Mouse (Mus musculus) CH12.LX (cell line): Measurements from ENCODE around the gene Pmm2. TPM values are rescaled to one million over a fixed set of nuclear protein-coding genes. Genes with fewer than 3 reads are reported as not detected.

Experiments
- DNase-seq: peaks from one replicate; pipeline ENCODE4 v3.0.0-alpha.2; 2013; ENCODE audit errors: extremely low read depth
- H3K27ac ChIP-seq: 2 replicates; pipeline ENCODE4 v1.5.1; 2012; ENCODE audit warnings: low read depth, mild to moderate bottlenecking, control low read depth, moderate library complexity; ENCODE audit not compliant: insufficient read depth
- H3K27me3 ChIP-seq: replicated peaks from 2 replicates; pipeline ENCODE3; 2012; ENCODE audit warnings: inconsistent platforms
- H3K36me3 ChIP-seq, 2 experiments: replicated peaks in 1 of 2; 2 replicates each; pipeline versions ENCODE3 to v1.6.1; 2012; ENCODE audit warnings: inconsistent platforms in 1 of 2, low read length in 1 of 2, mild to moderate bottlenecking in 1 of 2, mixed read lengths in 1 of 2, moderate library complexity in 1 of 2; ENCODE audit not compliant: control insufficient read depth in 1 of 2, insufficient read depth in 1 of 2
- H3K4me1 ChIP-seq, 2 experiments: 2 replicates each; pipeline ENCODE4 v1.6.1; 2012; ENCODE audit warnings: inconsistent platforms in 1 of 2, moderate library complexity in 1 of 2; ENCODE audit not compliant: insufficient read depth in 2 of 2, control insufficient read depth in 1 of 2
- H3K4me2 ChIP-seq: 2 replicates; pipeline ENCODE4 v1.6.1; 2012; ENCODE audit warnings: low read depth, mild to moderate bottlenecking, control low read depth; ENCODE audit not compliant: poor library complexity, insufficient read depth, severe bottlenecking
- H3K4me3 ChIP-seq, 3 experiments: fragments of 150-350 bp in 1 of 3; sonication (generic) in 1 of 3; replicated peaks in 1 of 3; 2 replicates each; pipeline versions ENCODE3 to v1.5.1; 2011 to 2012; ENCODE audit warnings: low read depth in 2 of 3, low read length in 2 of 3, mild to moderate bottlenecking in 2 of 3, moderate library complexity in 2 of 3, control low read depth in 1 of 3, improper control_type of control experiment in 1 of 3, inconsistent platforms in 1 of 3, mixed read lengths in 1 of 3; ENCODE audit not compliant: poor library complexity in 1 of 3
- H3K79me2 ChIP-seq: replicated peaks from 2 replicates; pipeline ENCODE4 v1.6.1; 2012; ENCODE audit warnings: mild to moderate bottlenecking, moderate library complexity; ENCODE audit not compliant: control insufficient read depth, poor library complexity, insufficient read depth, severe bottlenecking; ENCODE audit errors: extremely low read depth
- H3K9ac ChIP-seq: 2 replicates; pipeline ENCODE4 v1.6.1; 2012; ENCODE audit warnings: low read depth, mild to moderate bottlenecking, control low read depth, moderate library complexity; ENCODE audit not compliant: insufficient read depth
- H3K9me3 ChIP-seq: replicated peaks from 2 replicates; pipeline ENCODE3; 2012; ENCODE audit warnings: low read length, inconsistent platforms, mixed read lengths
- BHLHE40 ChIP-seq: IDR thresholded peaks from 2 replicates; pipeline ENCODE4 v1.6.1; 2011; ENCODE audit warnings: mild to moderate bottlenecking, low read depth, low read length, improper control_type of control experiment
- CHD1 ChIP-seq: IDR thresholded peaks from 2 replicates; pipeline ENCODE4 v1.6.1; 2012; ENCODE audit warnings: low read depth, low read length, improper control_type of control experiment, inconsistent platforms
- CTCF ChIP-seq, 2 experiments: IDR thresholded peaks in 1 of 2; conservative IDR thresholded peaks in 1 of 2; 2 replicates each; pipeline ENCODE4 v1.5.1; 2011 to 2012; ENCODE audit warnings: low read depth in 2 of 2, low read length in 2 of 2, improper control_type of control experiment in 1 of 2, inconsistent platforms in 1 of 2, mild to moderate bottlenecking in 1 of 2, moderate library complexity in 1 of 2
- ELF1 ChIP-seq: IDR thresholded peaks from 2 replicates; pipeline ENCODE4 v1.6.1; 2014; ENCODE audit warnings: low read depth, mild to moderate bottlenecking, inconsistent platforms, low read length, improper control_type of control experiment
- EP300 ChIP-seq: IDR thresholded peaks from 2 replicates; pipeline ENCODE4 v1.6.1; 2011; ENCODE audit warnings: low read length, improper control_type of control experiment
- ETS1 ChIP-seq: conservative IDR thresholded peaks from 2 replicates; pipeline ENCODE4 v1.6.1; 2012; ENCODE audit warnings: low read depth, mild to moderate bottlenecking, inconsistent platforms, low read length, improper control_type of control experiment, moderate library complexity
- GABPA ChIP-seq: IDR thresholded peaks from 2 replicates; pipeline ENCODE4 v1.6.1; 2012; ENCODE audit warnings: low read depth, low read length, improper control_type of control experiment, inconsistent platforms; ENCODE audit not compliant: insufficient replicate concordance
- IRF4 ChIP-seq: IDR thresholded peaks from 2 replicates; pipeline ENCODE4 v1.6.1; 2014; ENCODE audit warnings: low read depth, mild to moderate bottlenecking, inconsistent platforms, low read length, improper control_type of control experiment
- KAT2A ChIP-seq: IDR thresholded peaks from 2 replicates; pipeline ENCODE4 v1.6.1; 2012; ENCODE audit warnings: low read length, improper control_type of control experiment, inconsistent platforms; ENCODE audit not compliant: insufficient replicate concordance
- MAFK ChIP-seq: IDR thresholded peaks from 2 replicates; pipeline ENCODE4 v1.6.1; 2011; ENCODE audit warnings: low read length, improper control_type of control experiment; ENCODE audit not compliant: insufficient replicate concordance
- MAX ChIP-seq: IDR thresholded peaks from 2 replicates; pipeline ENCODE4 v1.6.1; 2011; ENCODE audit warnings: low read length, improper control_type of control experiment
- MAZ ChIP-seq: IDR thresholded peaks from 2 replicates; pipeline ENCODE4 v1.6.1; 2012; ENCODE audit warnings: low read depth, mild to moderate bottlenecking, inconsistent platforms, low read length, improper control_type of control experiment, moderate library complexity
- MEF2A ChIP-seq: IDR thresholded peaks from 2 replicates; pipeline ENCODE4 v1.6.1; 2014; ENCODE audit warnings: low read depth, mild to moderate bottlenecking, inconsistent platforms, low read length, improper control_type of control experiment, borderline replicate concordance
- MYC ChIP-seq: IDR thresholded peaks from 2 replicates; pipeline ENCODE4 v1.6.1; 2011; ENCODE audit warnings: low read depth, mild to moderate bottlenecking, improper control_type of control experiment, low read length
- NELFE ChIP-seq: IDR thresholded peaks from 2 replicates; pipeline ENCODE4 v1.6.1; 2011; ENCODE audit warnings: low read depth, low read length, improper control_type of control experiment
- NRF1 ChIP-seq: IDR thresholded peaks from 2 replicates; pipeline ENCODE4 v1.6.1; 2014; ENCODE audit warnings: low read depth, mild to moderate bottlenecking, inconsistent platforms, low read length, improper control_type of control experiment, moderate library complexity
- POLR2A ChIP-seq: IDR thresholded peaks from 2 replicates; pipeline ENCODE4 v1.6.1; 2011; ENCODE audit warnings: low read depth, mild to moderate bottlenecking, improper control_type of control experiment, low read length
- RAD21 ChIP-seq: IDR thresholded peaks from 2 replicates; pipeline ENCODE4 v1.6.1; 2011; ENCODE audit warnings: low read depth, mild to moderate bottlenecking, low read length, improper control_type of control experiment, moderate library complexity
- SIN3A ChIP-seq: IDR thresholded peaks from 2 replicates; pipeline ENCODE4 v1.6.1; 2012; ENCODE audit warnings: low read length, improper control_type of control experiment, inconsistent platforms
- SMC3 ChIP-seq: IDR thresholded peaks from 2 replicates; pipeline ENCODE4 v1.6.1; 2011; ENCODE audit warnings: low read depth, low read length, improper control_type of control experiment
- TBP ChIP-seq: conservative IDR thresholded peaks from 2 replicates; pipeline ENCODE4 v1.6.1; 2011; ENCODE audit warnings: low read depth, low read length, improper control_type of control experiment
- UBTF ChIP-seq: IDR thresholded peaks from 2 replicates; pipeline ENCODE4 v1.6.1; 2012; ENCODE audit warnings: low read depth, mild to moderate bottlenecking, inconsistent platforms, low read length, improper control_type of control experiment, moderate library complexity
- USF1 ChIP-seq: IDR thresholded peaks from 2 replicates; pipeline ENCODE4 v1.6.1; 2014; ENCODE audit warnings: low read depth, mild to moderate bottlenecking, inconsistent platforms, low read length, improper control_type of control experiment
- USF2 ChIP-seq: conservative IDR thresholded peaks from 2 replicates; pipeline ENCODE4 v1.6.1; 2011; ENCODE audit warnings: low read depth, low read length, improper control_type of control experiment
- ZC3H11A ChIP-seq: IDR thresholded peaks from 2 replicates; pipeline ENCODE4 v1.6.1; 2012; ENCODE audit warnings: low read depth, mild to moderate bottlenecking, inconsistent platforms, low read length, improper control_type of control experiment
- ZKSCAN1 ChIP-seq: IDR thresholded peaks from 2 replicates; pipeline ENCODE4 v1.6.1; 2012; ENCODE audit warnings: low read depth, inconsistent platforms, low read length, improper control_type of control experiment, borderline replicate concordance
- dilution Hi-C: fragments of 300-500 bp; cut with MboI; formaldehyde crosslinking; loops from 2 replicates; pipeline ENCODE4 v1.14.3; 2020; ENCODE audit warnings: low sequenced_read_pairs; ENCODE audit not compliant: extremely low pct_unique_long_range_greater_than_20kb, extremely low pct_ligation_motif_present
- in situ Hi-C: fragments of 300-500 bp; cut with MboI; formaldehyde crosslinking; loops from 3 replicates; pipeline ENCODE4 v1.14.3; 2019; ENCODE audit warnings: low sequenced_read_pairs, low pct_ligation_motif_present, low pct_unique_long_range_greater_than_20kb, mixed read lengths
- polyA plus RNA-seq: library from polyadenylated mRNA; unstranded; fragments of >175 nt; gene quantifications from 2 replicates; pipeline ENCODE4 v1.2.1, GENCODE M21; 2012; ENCODE audit warnings: low read depth; ENCODE audit not compliant: insufficient read length
- total RNA-seq, 2 experiments: library from RNA; depleted of rRNA; stranded (reverse); fragments of 300-350 nt in 1 of 2; fragments of >200 nt in 1 of 2; gene quantifications; 2 replicates each; pipeline ENCODE4 v1.2.3; 2012 to 2014

The Pmm2 gene
- total and polyA plus RNA-seq, 3 experiments: 33.1 to 69.4 (median 42.1) TPM

DNA sequence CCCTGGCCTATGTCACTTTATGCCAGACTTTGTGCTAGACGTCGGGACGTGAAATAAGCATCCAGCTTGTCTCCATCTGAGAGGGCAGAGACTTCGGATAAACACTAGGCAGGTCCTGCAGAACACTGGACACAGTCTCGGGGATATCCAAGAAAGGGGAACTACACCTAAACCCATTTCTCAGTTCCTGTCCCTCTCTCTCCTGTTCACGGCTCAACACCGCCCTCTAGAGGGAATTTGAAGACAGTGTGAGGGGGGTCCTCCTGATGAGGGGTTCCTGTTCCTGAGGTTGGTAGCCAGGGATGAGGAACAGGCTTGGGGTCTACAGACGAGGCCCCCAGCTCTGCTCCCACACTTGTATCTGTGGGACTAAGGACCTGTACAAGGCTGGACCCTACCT lies 36.7 kb downstream of the Pmm2 start:
- DNase-seq: peak; percentile 94
- H3K4me1 ChIP-seq: peaks cover 14 to 46% of the 10 kb centered on the region in 2 experiments
- in situ Hi-C loops: loop anchor here (5.0 kb wide), 1 partner anchor 262 kb away; no protein-coding TSS in a partner anchor
- peaks cover 15% of the 10 kb centered on the region for H3K27me3 ChIP-seq
- H3K36me3 ChIP-seq: peaks cover under 1 to 8% of the 10 kb centered on the region in 2 experiments
- no peaks in the 10 kb centered on the region for H3K79me2 ChIP-seq
- H3K27ac ChIP-seq: no peak overlapping the region
- peak overlapping the region; percentile 59 for H3K4me2 ChIP-seq
- TF ChIP-seq MEF2A: 0 out of 2 replicates have a peak, but pooled peaks have one; percentile 53
- TF ChIP-seq GABPA: no peak
- no peak for TF ChIP-seq UBTF
- TF ChIP-seq IRF4: peak; percentile 99
- no peak for TF ChIP-seq MAFK
- TF ChIP-seq ZKSCAN1: no peak
- TF ChIP-seq TBP: no peak
- TF ChIP-seq NRF1: no peak
- no peak for TF ChIP-seq USF2
- TF ChIP-seq MAZ: peak; percentile 98
- no peak for TF ChIP-seq CHD1
- TF ChIP-seq BHLHE40: 0 out of 2 replicates have a peak, but pooled peaks have one; percentile 25
- TF ChIP-seq ETS1: no peak
- no peak for TF ChIP-seq KAT2A
- TF ChIP-seq MYC: 0 out of 2 replicates have a peak, but pooled peaks have one; percentile 41
- no peak for TF ChIP-seq MAX
- TF ChIP-seq NELFE: no peak; the same call in 1 of the 2 replicates
- peak; percentile 94 to 99 for TF ChIP-seq CTCF (conservative IDR thresholded peaks at IDR 0.05 in 1 of 2, IDR thresholded peaks at IDR 0.05 in 1 of 2; ENCODE audit: low read depth in 2 of 2, low read length in 2 of 2)
- peak; percentile 96 for TF ChIP-seq SMC3
- no peak; the same call in none of the 2 replicates for TF ChIP-seq RAD21
- TF ChIP-seq SIN3A: 0 out of 2 replicates have a peak, but pooled peaks have one; percentile 54
- peak; percentile 97 for TF ChIP-seq EP300
- no peak for TF ChIP-seq POLR2A
- peak; percentile 66 for TF ChIP-seq ELF1
- no peak for TF ChIP-seq USF1
- peak; percentile 41; the same call in 1 of the 2 replicates for TF ChIP-seq ZC3H11A
- dilution Hi-C loops: no loop called here
- H3K9ac ChIP-seq: no peak overlapping the region
- H3K4me3 ChIP-seq: peak overlapping the region in 1 of 3 experiments; percentile 9
- H3K9me3 ChIP-seq: no peaks in the 10 kb centered on the region
